Mouse (Mus musculus) heart, adult 11 months (tissue): Measurements from ENCODE around the gene Nexn.
A peak's percentile ranks its signal among the peaks of the same experiment; 100 is the strongest.

Source experiments
- DNase-seq: peaks from one replicate; pipeline ENCODE4 v3.0.0; 2022

Gene Nexn

GRCm38 (mm10) chr3:152277912-152278311, 11.8 kb upstream of the Nexn start:
- DNase-seq: peak; percentile 63

- no peak for DNase-seq
Measured at GRCm38 (mm10) chr3:152276935-152277334, 10.8 kb upstream of the Nexn start.

GRCm38 (mm10) chr3:152275008-152275407, 8.9 kb upstream of the Nexn start:
- peak; percentile 67 for DNase-seq

- peak; percentile 81 for DNase-seq
Measured at GRCm38 (mm10) chr3:152272974-152273685, 7.0 kb upstream of the Nexn start.

GRCm38 (mm10) chr3:152271876-152272275, 5.7 kb upstream of the Nexn start:
- DNase-seq: peak; percentile 74

- DNase-seq: peak; percentile 76
Measured at GRCm38 (mm10) chr3:152271071-152271710, 5.0 kb upstream of the Nexn start.

- no peak for DNase-seq
Measured at GRCm38 (mm10) chr3:152268099-152268498, 1.9 kb upstream of the Nexn start.

GRCm38 (mm10) chr3:152265351-152266035, 657 bp downstream of the Nexn start:
- DNase-seq: peak; percentile 99

- DNase-seq: peak; percentile 93
Measured at GRCm38 (mm10) chr3:152264830-152265229, 1.3 kb downstream of the Nexn start.

- no peak for DNase-seq
Measured at GRCm38 (mm10) chr3:152264374-152264773, 1.8 kb downstream of the Nexn start.

- peak; percentile 98 for DNase-seq
Measured at GRCm38 (mm10) chr3:152261948-152262347, 4.2 kb downstream of the Nexn start.

- DNase-seq: peak; percentile 90
Measured at GRCm38 (mm10) chr3:152261436-152261835, 4.7 kb downstream of the Nexn start.

- DNase-seq: peak; percentile 82
Measured at GRCm38 (mm10) chr3:152260362-152260761, 5.8 kb downstream of the Nexn start.

GRCm38 (mm10) chr3:152259409-152259808, 6.7 kb downstream of the Nexn start:
- DNase-seq: peak; percentile 95

GRCm38 (mm10) chr3:152257528-152257927, 8.6 kb downstream of the Nexn start:
- peak; percentile 74 for DNase-seq

- DNase-seq: no peak
Measured at GRCm38 (mm10) chr3:152250487-152250886, 15.7 kb downstream of the Nexn start.

- DNase-seq: no peak
Measured at GRCm38 (mm10) chr3:152247708-152248107, 18.4 kb downstream of the Nexn start.

GRCm38 (mm10) chr3:152245273-152245910, 20.8 kb downstream of the Nexn start:
- DNase-seq: no peak

- DNase-seq: no peak
Measured at GRCm38 (mm10) chr3:152243304-152243703, 22.8 kb downstream of the Nexn start.

GRCm38 (mm10) chr3:152241098-152241497, 25.1 kb downstream of the Nexn start:
- DNase-seq: no peak

GRCm38 (mm10) chr3:152239592-152239991, 26.6 kb downstream of the Nexn start:
- DNase-seq: no peak

GRCm38 (mm10) chr3:152238836-152239235, 27.3 kb downstream of the Nexn start:
- no peak for DNase-seq

- no peak for DNase-seq
Measured at GRCm38 (mm10) chr3:152235805-152236204, 30.3 kb downstream of the Nexn start.
